Mouse (Mus musculus) liver, embryonic 13.5 days (tissue): ENCODE results near the gene Dgat2. TPM values are rescaled to one million over a fixed set of nuclear protein-coding genes. Genes with fewer than 3 reads are reported as not detected.

Source experiments
- ATAC-seq: fragments of 200-750 bp; cut with Nextera tagmentation; 2 replicates; pipeline ENCODE4 v1.8.0; 2017; ENCODE audit warnings: low read depth, mild to moderate bottlenecking, moderate number of reproducible peaks, moderate library complexity
- DNase-seq: peaks from one replicate; pipeline ENCODE4 v3.0.0; 2022
- H3K27ac ChIP-seq: fragments of 300-500 bp; sonication (generic); 2 replicates; pipeline ENCODE4 v1.5.1; 2015; ENCODE audit warnings: moderate library complexity, mild to moderate bottlenecking, inconsistent platforms
- H3K27me3 ChIP-seq: fragments of 300-500 bp; sonication (generic); 2 replicates; pipeline ENCODE4 v1.6.1; 2015; ENCODE audit warnings: mild to moderate bottlenecking, inconsistent platforms
- H3K36me3 ChIP-seq: fragments of 300-500 bp; sonication (generic); 2 replicates; pipeline ENCODE4 v1.6.1; 2015; ENCODE audit warnings: mild to moderate bottlenecking, inconsistent platforms
- H3K4me1 ChIP-seq: fragments of 300-500 bp; sonication (generic); replicated peaks from 2 replicates; pipeline ENCODE4 v1.6.1; 2015; ENCODE audit warnings: inconsistent platforms
- H3K4me2 ChIP-seq: fragments of 300-500 bp; sonication (generic); 2 replicates; pipeline ENCODE4 v1.6.1; 2015; ENCODE audit warnings: inconsistent platforms, mild to moderate bottlenecking, moderate library complexity
- H3K4me3 ChIP-seq: fragments of 300-500 bp; sonication (generic); replicated peaks from 2 replicates; pipeline ENCODE4 v1.5.1; 2015; ENCODE audit warnings: mild to moderate bottlenecking, inconsistent platforms
- H3K9ac ChIP-seq: fragments of 300-500 bp; sonication (generic); 2 replicates; pipeline ENCODE4 v1.6.1; 2015; ENCODE audit warnings: mild to moderate bottlenecking, inconsistent platforms
- H3K9me3 ChIP-seq: fragments of 300-500 bp; sonication (generic); replicated peaks from 2 replicates; pipeline ENCODE4 v1.6.1; 2016; ENCODE audit warnings: inconsistent platforms
- WGBS: fragments of 180-500 bp; shearing (Covaris S2); methylation state at CpG from one replicate; pipeline ENCODE4 v1.1.7; 2015; ENCODE audit not compliant: insufficient replicate concordance; 5-methylcytosine and 5-hydroxymethylcytosine counted together
- polyA plus RNA-seq: library from polyadenylated mRNA; unstranded; fragments of >200 nt; fragmentation: Nextera tagmentation; extraction: Ambion mirVana; gene quantifications from 2 replicates; pipeline ENCODE4 v1.2.1, GENCODE M21; 2015

Dgat2 gene
- polyA plus RNA-seq, 1 experiment from 2014 or later = 71.1 TPM

DNA sequence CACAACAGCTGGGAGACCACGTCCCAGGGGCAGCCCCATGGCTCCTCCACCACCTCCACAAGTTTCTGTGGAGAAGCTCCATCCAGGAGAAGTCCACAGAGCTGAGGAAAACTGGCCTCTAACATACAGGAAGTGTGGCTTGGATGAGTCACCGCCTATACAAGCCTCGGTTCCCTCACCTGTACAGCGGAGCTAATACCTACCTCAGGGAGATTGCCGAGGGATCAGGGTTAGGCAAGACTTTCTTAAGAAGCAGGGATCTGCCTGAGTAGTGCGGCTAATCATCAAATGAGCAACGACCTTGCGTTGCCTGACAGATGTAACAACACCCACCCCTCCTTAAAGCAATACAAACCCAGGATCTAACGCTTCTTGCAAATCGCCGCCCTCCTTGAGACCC is 7.4 kb downstream of the Dgat2 start:
- Histone ChIP-seq H3K27ac (no peak overlapping the region), H3K9me3 (no peaks in the 10 kb centered on the region), H3K27me3 (0 out of 2 replicates have a peak, but pooled peaks cover 4% of the 10 kb centered on the region), H3K9ac (no peak overlapping the region), H3K4me3 (no peak overlapping the region), H3K36me3 (no peaks in the 10 kb centered on the region), H3K4me2 (no peak overlapping the region), H3K4me1 (peaks cover 29% of the 10 kb centered on the region)
- no peak for DNase-seq
- 63% methylated on average over 11 of the region's 11 CpGs for WGBS
- no peak for ATAC-seq

DNA sequence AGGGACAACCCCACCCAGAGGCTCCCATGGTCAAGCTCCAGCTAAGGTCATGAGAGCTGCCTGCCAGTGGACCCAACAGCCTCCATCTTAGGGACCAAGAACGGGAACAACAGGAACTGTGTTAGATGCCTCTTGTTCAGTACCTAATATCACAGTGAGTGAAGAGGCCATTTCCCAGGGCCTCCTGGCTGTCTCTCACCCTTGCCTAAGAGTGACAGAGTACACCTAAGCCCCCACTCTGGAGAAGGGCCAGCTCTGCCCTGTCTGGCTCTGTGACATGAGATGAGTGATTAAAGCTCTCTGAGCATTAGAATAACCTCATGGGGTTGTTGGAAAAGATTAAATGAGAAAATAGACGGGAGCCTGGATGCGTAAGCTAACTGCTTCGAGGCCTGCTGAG is 8.5 kb downstream of the Dgat2 start:
- Histone ChIP-seq H3K4me1 (peaks cover 34% of the 10 kb centered on the region), H3K4me2 (no peak overlapping the region), H3K9ac (no peak overlapping the region), H3K36me3 (no peaks in the 10 kb centered on the region), H3K9me3 (no peaks in the 10 kb centered on the region), H3K27me3 (no peaks in the 10 kb centered on the region), H3K4me3 (no peak overlapping the region), H3K27ac (no peak overlapping the region)
- WGBS = 70% methylated on average over 4 of the region's 4 CpGs
- ATAC-seq (no peak), DNase-seq (no peak)

DNA sequence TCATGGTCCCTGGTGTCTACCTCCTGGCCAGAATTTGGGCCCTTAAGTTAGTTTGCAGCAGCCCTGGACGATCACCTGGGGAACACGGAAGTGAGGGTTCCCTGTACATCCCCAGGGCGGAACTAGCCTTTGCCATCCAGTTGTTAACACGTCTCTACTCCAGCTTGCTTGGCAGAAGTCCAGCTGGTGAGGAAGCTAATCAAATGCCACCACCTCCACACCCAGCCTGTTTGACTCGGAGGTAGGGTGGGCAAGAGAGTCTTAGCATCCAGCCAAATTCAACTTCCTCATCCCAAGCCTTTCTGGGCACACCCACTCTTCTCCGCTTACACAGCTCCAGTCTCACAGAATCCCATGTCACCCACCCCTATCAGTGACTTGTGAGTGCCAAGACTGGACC is 9.6 kb downstream of the Dgat2 start:
- DNase-seq (no peak), ATAC-seq (no peak)
- no peak overlapping the region for H3K4me2 ChIP-seq
- peaks cover 42% of the 10 kb centered on the region for H3K4me1 ChIP-seq
- H3K27me3 ChIP-seq = no peaks in the 10 kb centered on the region
- 62% methylated on average over 6 of the region's 6 CpGs for WGBS
- no peaks in the 10 kb centered on the region for H3K9me3 ChIP-seq
- no peak overlapping the region for H3K9ac ChIP-seq
- H3K4me3 ChIP-seq = no peak overlapping the region
- no peak overlapping the region for H3K27ac ChIP-seq
- H3K36me3 ChIP-seq = no peaks in the 10 kb centered on the region

DNA sequence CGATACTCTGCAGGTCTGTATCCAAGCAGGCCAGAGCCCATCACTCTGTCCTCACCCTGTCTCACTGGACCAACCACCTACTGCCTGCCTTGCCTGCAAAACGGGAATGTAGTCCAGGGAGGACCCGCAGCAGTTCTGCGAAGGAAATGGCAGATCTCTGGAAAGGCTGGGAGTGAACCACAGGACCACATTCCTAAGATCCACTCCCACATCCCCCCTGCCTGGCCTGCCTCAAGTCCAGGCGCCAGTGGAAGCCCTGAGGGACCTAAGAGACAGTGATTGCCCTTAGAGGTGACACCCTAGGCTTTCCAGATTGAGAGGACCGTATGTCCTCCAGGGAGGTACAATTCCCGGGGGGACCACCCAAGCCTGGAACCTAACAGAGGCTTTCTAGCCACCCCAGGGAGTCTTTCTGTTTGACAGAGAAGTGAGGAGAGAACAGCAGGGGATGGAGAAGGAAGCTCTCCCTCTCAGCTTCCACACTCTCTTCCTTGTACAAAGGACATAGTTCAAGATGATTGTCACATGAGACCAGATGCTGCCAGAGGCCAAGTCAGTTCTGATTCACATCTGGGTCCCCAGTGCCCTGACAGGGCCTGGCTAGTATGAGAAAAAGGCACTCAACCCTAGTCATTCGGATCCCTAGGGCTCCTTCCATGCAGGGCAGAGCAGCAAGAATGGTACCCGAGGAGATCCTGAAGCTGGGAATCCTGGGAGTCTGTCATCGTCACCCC is 10.6 kb downstream of the Dgat2 start:
- Histone ChIP-seq H3K27me3 (no peaks in the 10 kb centered on the region), H3K27ac (no peak overlapping the region), H3K4me3 (no peak overlapping the region), H3K9ac (no peak overlapping the region), H3K4me1 (peaks cover 48% of the 10 kb centered on the region), H3K9me3 (no peaks in the 10 kb centered on the region), H3K4me2 (no peak overlapping the region), H3K36me3 (no peaks in the 10 kb centered on the region)
- ATAC-seq (no peak), DNase-seq (no peak)
- WGBS = 50% methylated on average over 10 of the region's 10 CpGs

DNA sequence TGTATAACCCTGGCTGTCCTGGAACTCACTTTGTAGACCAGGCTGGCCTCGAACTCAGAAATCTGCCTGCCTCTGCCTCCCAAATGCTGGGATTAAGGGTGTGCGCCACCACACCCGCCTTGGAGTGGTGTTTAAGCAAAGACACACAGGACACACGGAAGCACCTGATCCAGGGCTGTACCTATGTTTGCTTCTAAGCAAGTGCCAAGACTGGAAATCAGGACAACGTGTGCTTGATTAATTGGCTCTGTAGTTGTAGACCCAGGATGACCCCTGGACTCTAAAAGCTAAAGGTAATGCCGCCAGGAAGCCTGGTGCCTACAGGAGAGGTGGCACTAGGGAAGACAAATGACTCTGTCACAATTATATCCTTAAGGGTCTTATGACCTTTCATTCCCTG is 12.0 kb downstream of the Dgat2 start:
- Histone ChIP-seq H3K9ac (no peak overlapping the region), H3K27me3 (no peaks in the 10 kb centered on the region), H3K4me2 (no peak overlapping the region), H3K4me1 (peaks cover 50% of the 10 kb centered on the region), H3K9me3 (no peaks in the 10 kb centered on the region), H3K36me3 (no peaks in the 10 kb centered on the region), H3K27ac (no peak overlapping the region), H3K4me3 (no peak overlapping the region)
- DNase-seq = no peak
- WGBS = 66% methylated on average over 6 of the region's 6 CpGs
- no peak for ATAC-seq

DNA sequence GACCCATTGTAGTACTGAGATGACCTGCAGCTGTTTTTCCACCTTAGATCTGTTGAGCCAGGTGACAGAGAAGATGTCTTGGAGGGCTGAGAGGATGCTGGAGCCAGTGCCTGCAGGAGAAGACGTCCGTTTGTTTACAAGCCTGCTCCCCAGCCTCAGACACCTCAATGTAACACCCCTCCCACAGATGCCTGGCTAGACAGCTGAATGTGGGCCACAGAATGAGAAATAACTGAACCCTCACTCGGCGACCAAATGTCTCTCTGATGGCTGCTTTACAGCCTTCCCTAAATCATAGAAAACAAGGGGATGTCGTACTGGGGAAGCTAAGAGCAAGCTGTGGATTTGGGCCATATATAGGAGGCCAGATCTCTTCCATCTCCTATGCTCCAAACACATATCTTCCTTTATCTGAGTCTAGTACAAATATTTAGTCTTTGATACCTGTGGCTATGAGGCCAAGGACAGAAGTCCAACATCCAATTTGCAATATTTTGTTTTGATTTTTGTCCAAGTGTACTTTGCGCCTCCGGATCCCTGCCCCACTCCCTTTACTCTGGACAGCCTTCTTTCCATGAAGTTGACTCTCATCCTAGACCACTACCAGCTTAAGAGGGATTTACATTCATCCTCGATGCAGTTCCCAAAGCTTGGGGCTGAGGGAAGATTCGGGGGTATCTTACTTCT is 12.7 kb downstream of the Dgat2 start:
- DNase-seq = no peak
- Histone ChIP-seq H3K4me1 (peaks cover 56% of the 10 kb centered on the region), H3K36me3 (no peaks in the 10 kb centered on the region), H3K27me3 (no peaks in the 10 kb centered on the region), H3K27ac (0 out of 2 replicates have a peak overlapping the region, but pooled peaks have one; percentile 66), H3K4me3 (no peak overlapping the region), H3K9ac (no peak overlapping the region), H3K4me2 (no peak overlapping the region), H3K9me3 (no peaks in the 10 kb centered on the region)
- no peak for ATAC-seq
- WGBS = 57% methylated on average over 9 of the region's 9 CpGs

DNA sequence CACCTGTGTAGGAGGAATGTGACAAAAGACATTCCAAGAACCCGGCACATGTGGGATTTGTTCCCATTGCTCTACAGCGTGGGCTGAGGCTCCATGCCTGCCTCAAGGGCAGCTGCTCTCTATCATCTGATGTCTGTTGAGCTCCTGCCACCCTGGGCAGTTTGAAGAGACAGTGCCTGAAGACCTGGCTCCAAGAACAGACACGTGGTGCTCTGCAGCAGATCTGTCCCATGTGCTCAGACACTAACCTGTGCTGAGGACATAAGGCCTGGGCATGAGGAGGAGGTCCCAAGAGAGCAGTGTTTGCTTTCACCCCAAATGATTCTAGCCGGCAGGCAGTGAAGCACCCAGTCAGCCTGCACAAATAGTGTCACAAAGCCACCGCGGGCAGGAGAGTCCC is 13.8 kb downstream of the Dgat2 start:
- Histone ChIP-seq H3K4me1 (peaks cover 52% of the 10 kb centered on the region), H3K27me3 (no peaks in the 10 kb centered on the region), H3K4me2 (no peak overlapping the region), H3K27ac (peak overlapping the region; percentile 66), H3K9ac (no peak overlapping the region), H3K36me3 (no peaks in the 10 kb centered on the region), H3K9me3 (no peaks in the 10 kb centered on the region), H3K4me3 (no peak overlapping the region)
- WGBS = 64% methylated on average over 6 of the region's 6 CpGs
- ATAC-seq = no peak
- no peak for DNase-seq

DNA sequence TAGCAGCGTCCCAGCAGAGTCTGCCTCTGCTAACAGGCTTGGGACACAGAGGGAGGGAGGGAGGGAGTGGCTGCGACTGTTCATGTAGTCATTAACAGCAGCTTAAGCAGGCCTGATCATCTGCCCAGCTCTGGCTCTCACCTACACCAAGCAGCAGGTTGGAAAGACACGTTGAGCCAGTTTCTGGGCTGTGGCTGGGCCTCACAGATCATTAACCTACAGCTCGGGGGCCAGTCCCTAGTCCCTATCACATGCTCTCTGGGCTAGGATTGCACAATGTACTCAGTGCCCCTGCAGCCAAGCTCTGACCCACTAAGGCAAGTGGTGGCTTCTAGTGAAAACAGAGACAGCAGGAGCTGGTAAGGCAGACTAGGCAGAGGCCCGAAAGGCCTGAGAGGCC is 14.6 kb downstream of the Dgat2 start:
- Histone ChIP-seq H3K9me3 (no peaks in the 10 kb centered on the region), H3K4me1 (peaks cover 52% of the 10 kb centered on the region), H3K4me3 (no peak overlapping the region), H3K27ac (peak overlapping the region; percentile 66), H3K9ac (0 out of 2 replicates have a peak overlapping the region, but pooled peaks have one; percentile 24), H3K36me3 (no peaks in the 10 kb centered on the region), H3K4me2 (no peak overlapping the region), H3K27me3 (no peaks in the 10 kb centered on the region)
- ATAC-seq (peak; percentile 79), DNase-seq (no peak)
- 45% methylated on average over 5 of the region's 5 CpGs for WGBS

DNA sequence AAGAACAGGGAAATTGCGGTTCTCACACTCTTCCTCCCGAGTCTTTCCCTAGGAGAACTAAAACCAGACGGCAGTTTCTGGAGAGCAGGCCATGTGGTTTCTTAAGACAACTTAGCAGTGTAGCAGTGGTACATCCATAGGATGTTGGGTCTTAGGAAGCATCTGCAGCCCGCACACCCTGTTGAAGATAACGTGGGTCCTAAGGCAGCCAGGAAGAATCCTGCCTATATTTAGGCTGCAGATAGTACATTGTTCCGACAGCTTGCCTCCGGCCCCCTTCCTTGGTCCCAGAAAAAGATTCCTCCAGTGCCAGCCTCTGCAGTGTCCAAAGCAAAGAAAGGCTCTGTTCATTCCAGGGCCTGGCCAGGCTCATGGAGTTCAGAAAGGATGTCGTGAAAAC is 16.4 kb downstream of the Dgat2 start:
- no peaks in the 10 kb centered on the region for H3K36me3 ChIP-seq
- no peaks in the 10 kb centered on the region for H3K9me3 ChIP-seq
- no peak for DNase-seq
- H3K9ac ChIP-seq = no peak overlapping the region
- H3K27me3 ChIP-seq = no peaks in the 10 kb centered on the region
- ATAC-seq = no peak
- WGBS = 57% methylated on average over 8 of the region's 8 CpGs
- peaks cover 62% of the 10 kb centered on the region for H3K4me1 ChIP-seq
- H3K27ac ChIP-seq = no peak overlapping the region
- no peak overlapping the region for H3K4me2 ChIP-seq
- H3K4me3 ChIP-seq = no peak overlapping the region

DNA sequence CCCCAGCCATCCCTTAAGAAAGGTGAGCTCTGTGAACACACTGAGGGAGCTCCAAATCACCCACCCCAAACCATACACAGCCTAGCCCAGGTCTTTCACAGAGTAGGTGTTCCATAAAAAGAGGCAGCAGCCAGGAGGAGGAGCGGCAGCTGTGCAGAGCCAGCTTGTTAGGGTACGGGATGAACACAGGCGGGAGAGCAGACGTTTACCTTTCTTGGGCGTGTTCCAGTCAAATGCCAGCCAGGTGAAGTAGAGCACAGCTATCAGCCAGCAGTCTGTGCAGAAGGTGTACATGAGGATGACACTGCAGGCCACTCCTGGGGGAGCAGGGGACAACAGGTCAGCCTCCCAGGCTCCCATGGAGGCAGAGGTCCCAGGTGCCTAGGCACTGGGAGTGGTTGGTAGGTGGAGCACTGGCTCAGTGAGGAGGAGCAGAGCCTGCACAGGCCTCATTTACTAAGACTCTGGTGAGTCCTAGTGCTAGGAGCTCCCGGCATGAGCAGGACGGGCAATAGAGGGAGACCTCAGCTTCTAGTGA is 17.6 kb downstream of the Dgat2 start:
- Histone ChIP-seq H3K36me3 (no peaks in the 10 kb centered on the region), H3K4me2 (no peak overlapping the region), H3K27me3 (no peaks in the 10 kb centered on the region), H3K9me3 (no peaks in the 10 kb centered on the region), H3K4me3 (no peak overlapping the region), H3K9ac (no peak overlapping the region), H3K4me1 (peaks cover 62% of the 10 kb centered on the region), H3K27ac (no peak overlapping the region)
- ATAC-seq (no peak), DNase-seq (no peak)
- WGBS = 82% methylated on average over 7 of the region's 7 CpGs

DNA sequence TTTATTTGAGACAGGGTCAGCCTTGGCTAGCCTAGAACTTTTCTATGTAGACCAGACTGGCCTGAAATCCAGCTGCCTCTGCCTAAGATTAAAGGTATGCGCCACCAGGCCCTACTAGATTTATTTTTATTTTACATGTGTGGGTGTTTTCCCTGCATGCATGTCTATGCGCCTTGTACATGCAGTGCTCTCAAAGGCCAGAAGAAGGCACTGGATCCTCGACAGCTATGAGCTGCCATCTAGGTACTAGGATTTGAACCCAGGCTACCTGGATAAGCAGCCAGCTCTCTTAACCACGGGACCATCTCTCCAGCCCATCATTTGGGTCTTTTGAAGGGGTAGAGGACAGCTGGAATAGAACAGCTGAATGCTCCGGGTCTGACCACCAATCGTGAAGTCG is 20.1 kb downstream of the Dgat2 start:
- Histone ChIP-seq H3K4me2 (no peak overlapping the region), H3K9ac (no peak overlapping the region), H3K27me3 (no peaks in the 10 kb centered on the region), H3K36me3 (0 out of 2 replicates have a peak, but pooled peaks cover 5% of the 10 kb centered on the region), H3K4me3 (no peak overlapping the region), H3K9me3 (no peaks in the 10 kb centered on the region), H3K4me1 (peaks cover 58% of the 10 kb centered on the region), H3K27ac (peak overlapping the region; percentile 19; the same call in 1 of the 2 replicates)
- 67% methylated on average over 7 of the region's 7 CpGs for WGBS
- ATAC-seq (no peak), DNase-seq (no peak)
